Mouse (Mus musculus) adrenal gland, adult 2 months (tissue): ENCODE measurements at regions not wholly inside any gene's neighbourhood (a gene's known extent, or its start where the extent isn't known, plus 50 kb on each side); places are given as distances from the start of the nearest gene placed in this dataset.

Source experiments
- DNase-seq: peaks from one replicate; pipeline ENCODE4 v3.0.0; 2021

DNA sequence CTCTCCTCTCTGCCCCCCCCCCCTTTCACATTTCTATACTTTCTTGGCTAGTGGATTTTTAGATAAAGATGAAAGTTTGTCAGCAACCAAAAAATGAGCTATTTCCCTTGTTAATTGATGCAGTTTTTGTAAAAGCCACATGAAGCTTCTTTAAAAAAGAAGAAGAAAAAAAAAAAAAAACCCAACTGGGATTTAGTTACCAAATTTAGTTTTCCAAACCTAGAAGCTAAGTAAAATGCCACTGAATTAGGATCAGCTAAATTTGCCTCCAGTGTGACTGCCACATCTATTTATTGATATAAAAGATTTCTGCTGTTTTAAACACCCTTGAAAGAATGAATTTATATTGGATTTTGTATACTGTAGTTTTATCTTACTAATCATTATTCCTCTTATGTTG is 1381.5 kb downstream of the Defb40 start:
- no peak for DNase-seq

DNA sequence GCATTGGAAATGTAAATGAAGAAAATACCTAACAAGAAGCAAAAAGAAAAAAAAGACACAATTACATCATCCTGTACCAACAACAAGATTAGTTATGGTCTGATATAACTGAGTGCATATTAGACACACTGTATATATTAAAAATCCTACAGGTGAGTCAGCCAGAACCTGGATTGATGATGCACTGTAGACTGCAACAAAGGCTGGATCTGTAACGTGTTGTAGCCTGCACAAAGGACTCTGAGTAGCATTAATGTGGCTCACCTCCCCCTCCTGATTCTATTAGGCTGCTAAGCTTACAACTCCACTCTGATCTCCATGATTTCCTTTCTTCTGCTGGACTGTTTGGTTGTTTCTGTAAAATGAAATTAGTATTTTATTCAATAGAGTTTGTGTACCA is 1383.4 kb downstream of the Defb40 start:
- no peak for DNase-seq

- DNase-seq = no peak
Observed at GRCm38 (mm10) chr8:17590135-17590534, 1387.9 kb downstream of the Defb40 start.

- DNase-seq = no peak
Observed at GRCm38 (mm10) chr8:17588189-17588588, 1389.9 kb downstream of the Defb40 start.

DNA sequence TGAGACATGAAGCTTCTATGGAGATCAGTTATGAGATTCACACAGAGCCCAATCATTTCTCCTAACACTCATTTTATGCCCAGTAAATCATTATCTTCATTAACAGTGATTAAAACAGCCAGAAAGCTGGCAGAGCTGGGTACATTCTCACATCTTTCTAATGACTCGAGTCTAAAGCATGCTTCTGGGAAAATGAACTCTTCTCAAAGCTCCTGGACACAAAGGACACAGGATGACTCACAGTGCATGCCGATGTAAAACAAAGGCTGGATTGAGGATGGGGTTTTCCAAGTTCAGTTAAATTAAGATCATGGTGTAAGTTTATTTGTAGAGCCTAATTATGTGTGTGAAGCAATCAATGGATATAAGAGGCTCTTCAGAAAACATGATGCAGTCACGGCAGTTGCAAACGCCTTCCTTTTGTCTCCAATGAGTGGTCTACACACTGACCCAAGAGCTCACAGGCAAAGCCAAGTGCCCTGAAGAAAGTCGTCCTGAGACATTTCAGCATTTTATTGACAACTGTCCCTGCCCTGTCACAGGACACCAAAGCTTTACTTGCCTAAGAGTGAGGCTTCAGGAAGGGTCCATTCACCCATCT is 1390.7 kb downstream of the Defb40 start:
- no peak for DNase-seq
